Mouse (Mus musculus) ES-E14 (cell line): Measurements from ENCODE around the gene Zfp40. TPM values are rescaled to one million over a fixed set of nuclear protein-coding genes. Genes with fewer than 3 reads are reported as not detected.

Experiments used
- DNase-seq: peaks from one replicate; pipeline ENCODE4 v3.0.0-alpha.2; 2013; ENCODE audit warnings: low read depth, low spot score
- H3K27ac ChIP-seq: 2 replicates; pipeline ENCODE4 v1.5.1; 2012; ENCODE audit warnings: low read depth, mild to moderate bottlenecking, low read length, moderate library complexity, mixed read lengths; ENCODE audit not compliant: poor library complexity, insufficient read depth, severe bottlenecking
- H3K36me3 ChIP-seq: 2 replicates; pipeline ENCODE4 v1.6.1; 2012; ENCODE audit warnings: mild to moderate bottlenecking, low read length, moderate library complexity, mixed read lengths; ENCODE audit not compliant: control insufficient read depth, poor library complexity, insufficient read depth, severe bottlenecking
- H3K4me1 ChIP-seq, 2 experiments: fragments of 150-350 bp in 1 of 2; sonication (generic) in 1 of 2; 2 replicates each; pipeline ENCODE4 v1.6.1; 2012; ENCODE audit warnings: low read length in 2 of 2, mild to moderate bottlenecking in 1 of 2, mixed read lengths in 1 of 2; ENCODE audit not compliant: control insufficient read depth in 2 of 2, insufficient read depth in 2 of 2, poor library complexity in 1 of 2
- H3K4me3 ChIP-seq, 2 experiments: fragments of 150-350 bp in 1 of 2; sonication (generic) in 1 of 2; 2 replicates each; pipeline ENCODE4 v1.5.1; 2012; ENCODE audit warnings: low read length in 2 of 2, low read depth in 1 of 2, mild to moderate bottlenecking in 1 of 2, mixed read lengths in 1 of 2; ENCODE audit not compliant: insufficient read depth in 1 of 2, poor library complexity in 1 of 2, severe bottlenecking in 1 of 2
- H3K9ac ChIP-seq: 2 replicates; pipeline ENCODE4 v1.6.1; 2012; ENCODE audit warnings: low read depth, mild to moderate bottlenecking, low read length, mixed read lengths; ENCODE audit not compliant: poor library complexity, insufficient read depth, severe bottlenecking
- H3K9me3 ChIP-seq: fragments of 150-350 bp; sonication (generic); 2 replicates; pipeline ENCODE4 v1.6.1; 2012; ENCODE audit warnings: low read depth, mild to moderate bottlenecking, low read length; ENCODE audit not compliant: control insufficient read depth, insufficient read depth
- CHD2 ChIP-seq: IDR thresholded peaks from 2 replicates; pipeline ENCODE4 v1.6.1; 2014; ENCODE audit warnings: mild to moderate bottlenecking, low read depth, low read length, inconsistent platforms
- HCFC1 ChIP-seq: IDR thresholded peaks from 2 replicates; pipeline ENCODE4 v1.6.1; 2012; ENCODE audit warnings: low read length, inconsistent platforms, borderline replicate concordance; ENCODE audit not compliant: insufficient read depth
- MAFK ChIP-seq: IDR thresholded peaks from 2 replicates; pipeline ENCODE4 v1.6.1; 2014; ENCODE audit warnings: mild to moderate bottlenecking, low read depth, low read length, inconsistent platforms; ENCODE audit not compliant: insufficient read depth
- ZC3H11A ChIP-seq: IDR thresholded peaks from 2 replicates; pipeline ENCODE4 v1.6.1; 2012; ENCODE audit warnings: low read depth, mild to moderate bottlenecking, inconsistent platforms, low read length, borderline replicate concordance
- ZNF384 ChIP-seq: IDR thresholded peaks from 2 replicates; pipeline ENCODE4 v1.6.1; 2012; ENCODE audit warnings: low read depth, low read length, inconsistent platforms
- in situ Hi-C, 2 experiments: fragments of 600-800 bp; cut with MboI; formaldehyde crosslinking; loops; one replicate each; pipeline ENCODE4 v1.15.1; 2025; ENCODE audit warnings: low sequenced_read_pairs in 2 of 2, inconsistent platforms in 1 of 2; ENCODE audit not compliant: unreplicated experiment in 2 of 2
- total RNA-seq: library from RNA; depleted of rRNA; stranded (reverse); fragments of 300-350 nt; gene quantifications from 2 replicates; pipeline ENCODE4 v1.2.3, GENCODE M21; 2012; rRNA removed

The Zfp40 gene
- total RNA-seq, 1 experiment, result 3.7 TPM

- Histone ChIP-seq H3K9ac (no peak overlapping the region), H3K4me3 (no peak overlapping the region), H3K27ac (no peak overlapping the region), H3K9me3 (no peaks in the 10 kb centered on the region), H3K4me1 (0 out of 4 replicates have a peak, but pooled peaks cover 0 to 2% of the 10 kb centered on the region in 2 experiments), H3K36me3 (no peaks in the 10 kb centered on the region)
- TF ChIP-seq HCFC1, result no peak
- no peak for TF ChIP-seq ZNF384
- TF ChIP-seq ZC3H11A, result no peak
- TF ChIP-seq MAFK, result no peak
- no peak for TF ChIP-seq CHD2
- no peak for DNase-seq
- in situ Hi-C loops, result no loop called here
These were observed 5.4 kb downstream of the Zfp40 start for GRCm38 (mm10) chr17:23187680-23188079.

Other genes starting within 250 kb of the Zfp40 start
- gene Vmn2r-ps130, start 132.1 kb downstream of the Zfp40 start, total RNA-seq, result 0.04 TPM in 1 of 2 replicates, not detected in the other
- not detected in 2 replicates for gene Vmn2r114, start 119.3 kb upstream of the Zfp40 start, total RNA-seq
- gene Vmn2r115, start 150.5 kb upstream of the Zfp40 start, total RNA-seq, result under 0.01 TPM in 1 of 2 replicates, not detected in the other
- not detected in 2 replicates for gene Vmn2r116, start 191.4 kb upstream of the Zfp40 start, total RNA-seq